Mouse (Mus musculus): ENCODE measurements around the gene Olfr533. TPM values are rescaled to one million over a fixed set of nuclear protein-coding genes. Genes with fewer than 3 reads are reported as not detected.
"Not testable (repeated sequence)": the region's sequence is repeated elsewhere in the genome, so short reads cannot be mapped to it uniquely, and the experiment has no call there.

Gene Olfr533
- polyA plus RNA-seq (2015; fragmentation: Nextera tagmentation; extraction: Ambion mirVana) = not detected in 2 replicates

DNA sequence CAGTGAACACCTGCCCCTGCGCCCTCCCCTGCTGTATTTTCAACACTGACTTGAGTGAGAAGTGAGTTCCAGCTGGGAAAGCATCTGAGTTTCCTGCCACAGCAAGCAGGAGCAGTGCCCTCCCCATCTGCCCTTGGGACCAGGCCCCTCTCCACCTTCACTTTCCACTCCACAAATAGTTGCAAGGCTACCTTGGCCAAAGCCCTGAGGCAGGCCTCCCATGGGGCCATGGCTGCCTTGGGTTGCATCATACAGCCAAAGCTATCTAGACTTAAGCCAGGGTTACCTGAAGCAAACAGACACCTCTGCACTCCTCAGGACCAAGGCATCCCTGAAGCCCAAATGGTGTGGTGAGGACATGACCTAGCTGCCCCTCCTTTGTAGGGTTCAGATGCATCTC lies at the start of gene Olfr533:
TSS of gene Olfr533 (plus strand) at position 301 of the 400 bp plus-strand sequence.
- not testable (repeated sequence) for H3K9me3 ChIP-seq (replicated peaks; ENCODE audit: control insufficient read depth, low read length); H3K4me1 ChIP-seq (ENCODE audit: control insufficient read depth, insufficient read depth, low read length); H3K4me3 ChIP-seq (replicated peaks; ENCODE audit: low read length); H3K27me3 ChIP-seq (ENCODE audit: control insufficient read depth, insufficient read depth, low read length); H3K4me2 ChIP-seq (ENCODE audit: low read depth, low read length); H3K27ac ChIP-seq (ENCODE audit: low read length); H3K9ac ChIP-seq (ENCODE audit: low read length); ATAC-seq (ENCODE audit: insufficient read depth, low FRiP score); H3K36me3 ChIP-seq (ENCODE audit: control insufficient read depth, insufficient read depth, low read length)
- WGBS = 43% methylated on average over 1 of the region's 1 CpGs

DNA sequence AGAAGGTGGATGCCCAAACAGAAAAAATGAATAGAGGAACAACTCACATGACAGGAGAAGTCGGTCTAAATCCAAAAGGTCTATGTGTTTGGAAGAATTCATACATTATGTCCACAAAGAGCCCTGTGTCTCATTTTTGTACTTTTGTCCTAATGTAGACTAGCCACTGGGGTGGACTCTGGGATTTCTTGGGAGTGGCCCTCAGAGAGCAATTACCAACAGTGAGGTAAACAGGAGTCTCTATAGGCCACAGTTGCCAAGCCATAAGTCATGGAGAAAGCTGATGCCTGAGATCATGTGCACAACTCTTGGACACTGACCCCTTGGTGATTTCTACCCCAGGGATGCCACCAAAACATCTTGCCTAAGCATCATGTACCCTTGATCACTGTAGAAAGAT lies 41.6 kb upstream of the Olfr533 start, which contains the start of gene Olfr532:
TSS of gene Olfr532 (minus strand) at position 101 of the 400 bp plus-strand sequence.
- Histone ChIP-seq H3K27me3 (ENCODE audit: control insufficient read depth, insufficient read depth, low read length) (no peaks in the 10 kb centered on the region), H3K9me3 (replicated peaks; ENCODE audit: control insufficient read depth, low read length) (no peaks in the 10 kb centered on the region), H3K4me3 (replicated peaks; ENCODE audit: low read length) (no peak within 1 kb of the TSS), H3K27ac (ENCODE audit: low read length) (no peak within 1 kb of the TSS), H3K4me1 (ENCODE audit: control insufficient read depth, insufficient read depth, low read length) (no peaks in the 10 kb centered on the region), H3K4me2 (ENCODE audit: low read depth, low read length) (no peak within 1 kb of the TSS), H3K36me3 (ENCODE audit: control insufficient read depth, insufficient read depth, low read length) (no peaks in the 10 kb centered on the region), H3K9ac (ENCODE audit: low read length) (no peak within 1 kb of the TSS)
- 87% methylated on average over 1 of the region's 1 CpGs for WGBS
- ATAC-seq (ENCODE audit: insufficient read depth, low FRiP score) = no peak

DNA sequence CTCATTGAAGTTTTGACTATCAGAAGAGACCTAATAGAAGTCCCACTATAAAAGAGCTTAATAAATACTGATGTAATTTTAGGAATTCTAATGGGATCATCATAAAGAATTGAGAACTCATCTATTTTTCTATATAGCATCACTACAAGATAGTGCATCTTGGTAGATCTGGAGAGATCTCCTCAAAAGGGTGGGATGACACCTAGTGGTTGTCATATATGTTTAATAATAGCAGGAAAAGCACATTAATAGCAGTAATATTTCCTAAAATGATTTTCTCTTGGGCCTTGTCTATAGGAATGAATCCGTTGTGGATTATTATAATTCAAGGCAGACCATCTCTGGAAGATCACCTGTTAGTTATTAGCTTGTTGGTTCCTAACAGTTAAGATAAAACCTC lies 20.0 kb upstream of the Olfr533 start:
- no peaks in the 10 kb centered on the region for H3K36me3 ChIP-seq (ENCODE audit: control insufficient read depth, insufficient read depth, low read length)
- no peak overlapping the region for H3K4me3 ChIP-seq (replicated peaks; ENCODE audit: low read length)
- no peaks in the 10 kb centered on the region for H3K4me1 ChIP-seq (ENCODE audit: control insufficient read depth, insufficient read depth, low read length)
- 74% methylated on average over 1 of the region's 1 CpGs for WGBS
- H3K27ac ChIP-seq (ENCODE audit: low read length) = no peak overlapping the region
- no peaks in the 10 kb centered on the region for H3K9me3 ChIP-seq (replicated peaks; ENCODE audit: control insufficient read depth, low read length)
- no peaks in the 10 kb centered on the region for H3K27me3 ChIP-seq (ENCODE audit: control insufficient read depth, insufficient read depth, low read length)
- no peak overlapping the region for H3K4me2 ChIP-seq (ENCODE audit: low read depth, low read length)
- ATAC-seq (ENCODE audit: insufficient read depth, low FRiP score) = no peak
- H3K9ac ChIP-seq (ENCODE audit: low read length) = no peak overlapping the region

DNA sequence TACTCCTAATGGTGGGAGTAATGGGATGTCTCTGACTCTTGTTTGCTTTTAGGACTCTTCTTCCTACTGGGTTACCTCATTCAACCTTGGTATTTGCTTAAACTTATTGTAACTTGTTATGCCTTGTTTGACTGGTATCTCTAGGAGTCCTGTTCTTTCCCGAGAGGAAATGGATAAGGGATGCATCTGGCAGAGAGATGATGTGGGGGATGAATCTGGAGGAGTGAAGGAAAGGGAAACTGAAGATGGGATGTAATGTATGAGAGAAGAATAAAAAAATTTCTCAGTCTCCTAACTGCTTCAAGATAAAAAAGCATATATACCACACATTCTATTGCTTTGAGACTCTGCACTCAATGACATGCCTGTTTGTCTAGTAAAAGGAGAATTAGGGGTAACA lies 14.7 kb downstream of the Olfr533 start:
- ATAC-seq (ENCODE audit: insufficient read depth, low FRiP score) = no peak
- Histone ChIP-seq H3K27me3 (ENCODE audit: control insufficient read depth, insufficient read depth, low read length) (no peaks in the 10 kb centered on the region), H3K9me3 (replicated peaks; ENCODE audit: control insufficient read depth, low read length) (no peaks in the 10 kb centered on the region), H3K4me3 (replicated peaks; ENCODE audit: low read length) (no peak overlapping the region), H3K4me1 (ENCODE audit: control insufficient read depth, insufficient read depth, low read length) (no peaks in the 10 kb centered on the region), H3K27ac (ENCODE audit: low read length) (no peak overlapping the region), H3K9ac (ENCODE audit: low read length) (no peak overlapping the region), H3K36me3 (ENCODE audit: control insufficient read depth, insufficient read depth, low read length) (no peaks in the 10 kb centered on the region), H3K4me2 (ENCODE audit: low read depth, low read length) (no peak overlapping the region)
- WGBS = 68% methylated on average over 1 of the region's 1 CpGs

GRCm38 (mm10) chr7:140478733-140479132 lies 15.6 kb downstream of the Olfr533 start:
- WGBS = 85% methylated on average over 1 of the region's 1 CpGs
- H3K4me2 ChIP-seq (ENCODE audit: low read depth, low read length) = no peak overlapping the region
- H3K4me1 ChIP-seq (ENCODE audit: control insufficient read depth, insufficient read depth, low read length) = no peaks in the 10 kb centered on the region
- no peak overlapping the region for H3K9ac ChIP-seq (ENCODE audit: low read length)
- H3K27ac ChIP-seq (ENCODE audit: low read length) = no peak overlapping the region
- no peaks in the 10 kb centered on the region for H3K9me3 ChIP-seq (replicated peaks; ENCODE audit: control insufficient read depth, low read length)
- no peak for ATAC-seq (ENCODE audit: insufficient read depth, low FRiP score)
- H3K27me3 ChIP-seq (ENCODE audit: control insufficient read depth, insufficient read depth, low read length) = no peaks in the 10 kb centered on the region
- no peaks in the 10 kb centered on the region for H3K36me3 ChIP-seq (ENCODE audit: control insufficient read depth, insufficient read depth, low read length)
- no peak overlapping the region for H3K4me3 ChIP-seq (replicated peaks; ENCODE audit: low read length)

DNA sequence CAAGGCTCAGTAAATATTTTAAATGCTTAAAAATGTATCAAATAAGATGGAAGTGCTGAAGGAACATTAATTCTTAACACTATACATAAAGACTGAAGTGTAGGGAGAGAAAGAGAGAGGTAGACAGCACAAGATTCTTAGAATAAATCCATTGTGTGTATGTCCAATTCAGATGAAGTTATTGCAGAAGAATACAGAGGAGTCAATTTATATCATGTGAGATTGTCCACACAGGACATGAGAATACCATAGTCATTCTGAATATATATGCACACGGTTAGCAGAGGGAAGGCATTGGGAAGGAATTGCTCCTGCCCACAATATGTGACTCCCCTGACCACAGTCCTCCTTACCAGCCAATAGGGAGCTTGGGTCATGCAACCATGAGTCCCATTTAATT lies 20.7 kb downstream of the Olfr533 start, which contains the start of gene Olfr535:
TSS of gene Olfr535 (plus strand) at position 301 of the 400 bp plus-strand sequence.
- Histone ChIP-seq H3K27ac (ENCODE audit: low read length) (no peak within 1 kb of the TSS), H3K36me3 (ENCODE audit: control insufficient read depth, insufficient read depth, low read length) (no peaks in the 10 kb centered on the region), H3K9ac (ENCODE audit: low read length) (no peak within 1 kb of the TSS), H3K4me1 (ENCODE audit: control insufficient read depth, insufficient read depth, low read length) (no peaks in the 10 kb centered on the region), H3K27me3 (ENCODE audit: control insufficient read depth, insufficient read depth, low read length) (no peaks in the 10 kb centered on the region), H3K4me3 (replicated peaks; ENCODE audit: low read length) (no peak within 1 kb of the TSS), H3K9me3 (replicated peaks; ENCODE audit: control insufficient read depth, low read length) (no peaks in the 10 kb centered on the region), H3K4me2 (ENCODE audit: low read depth, low read length) (no peak within 1 kb of the TSS)
- 83% methylated on average over 1 of the region's 1 CpGs for WGBS
- no peak for ATAC-seq (ENCODE audit: insufficient read depth, low FRiP score)

DNA sequence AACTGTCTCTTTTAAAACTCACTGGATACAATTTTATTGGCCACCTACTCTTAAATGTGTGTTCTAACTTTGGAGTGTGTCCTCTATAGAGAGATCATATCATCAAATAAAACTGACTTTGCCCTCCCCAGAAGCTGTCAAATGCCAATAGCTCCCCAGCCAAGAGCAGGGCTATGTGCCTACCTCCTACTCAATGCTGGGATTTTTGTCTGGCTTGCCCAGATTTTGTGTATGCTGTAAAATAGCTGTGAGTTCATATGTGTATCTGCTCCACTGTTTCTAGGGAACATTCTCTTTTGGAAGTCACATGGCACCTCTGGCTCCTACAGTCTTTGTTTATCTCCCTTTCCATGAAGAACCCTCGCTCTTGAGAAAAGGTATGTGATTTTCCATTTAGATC lies 25.8 kb downstream of the Olfr533 start:
- H3K4me1 ChIP-seq (ENCODE audit: control insufficient read depth, insufficient read depth, low read length) = no peaks in the 10 kb centered on the region
- H3K36me3 ChIP-seq (ENCODE audit: control insufficient read depth, insufficient read depth, low read length) = no peaks in the 10 kb centered on the region
- H3K4me3 ChIP-seq (replicated peaks; ENCODE audit: low read length) = no peak overlapping the region
- H3K27ac ChIP-seq (ENCODE audit: low read length) = no peak overlapping the region
- WGBS = 76% methylated on average over 1 of the region's 1 CpGs
- no peaks in the 10 kb centered on the region for H3K27me3 ChIP-seq (ENCODE audit: control insufficient read depth, insufficient read depth, low read length)
- H3K9ac ChIP-seq (ENCODE audit: low read length) = no peak overlapping the region
- H3K9me3 ChIP-seq (replicated peaks; ENCODE audit: control insufficient read depth, low read length) = no peaks in the 10 kb centered on the region
- no peak for ATAC-seq (ENCODE audit: insufficient read depth, low FRiP score)
- H3K4me2 ChIP-seq (ENCODE audit: low read depth, low read length) = no peak overlapping the region

- no peak overlapping the region for H3K9ac ChIP-seq (ENCODE audit: low read length)
- 26% methylated on average over 2 of the region's 2 CpGs for WGBS
- H3K4me1 ChIP-seq (ENCODE audit: control insufficient read depth, insufficient read depth, low read length) = no peaks in the 10 kb centered on the region
- H3K27ac ChIP-seq (ENCODE audit: low read length) = no peak overlapping the region
- H3K9me3 ChIP-seq (replicated peaks; ENCODE audit: control insufficient read depth, low read length) = no peaks in the 10 kb centered on the region
- no peak overlapping the region for H3K4me2 ChIP-seq (ENCODE audit: low read depth, low read length)
- H3K4me3 ChIP-seq (replicated peaks; ENCODE audit: low read length) = no peak overlapping the region
- H3K36me3 ChIP-seq (ENCODE audit: control insufficient read depth, insufficient read depth, low read length) = no peaks in the 10 kb centered on the region
- H3K27me3 ChIP-seq (ENCODE audit: control insufficient read depth, insufficient read depth, low read length) = no peaks in the 10 kb centered on the region
- ATAC-seq (ENCODE audit: insufficient read depth, low FRiP score) = no peak
Measured at GRCm38 (mm10) chr7:140494231-140494630, 31.1 kb downstream of the Olfr533 start.

DNA sequence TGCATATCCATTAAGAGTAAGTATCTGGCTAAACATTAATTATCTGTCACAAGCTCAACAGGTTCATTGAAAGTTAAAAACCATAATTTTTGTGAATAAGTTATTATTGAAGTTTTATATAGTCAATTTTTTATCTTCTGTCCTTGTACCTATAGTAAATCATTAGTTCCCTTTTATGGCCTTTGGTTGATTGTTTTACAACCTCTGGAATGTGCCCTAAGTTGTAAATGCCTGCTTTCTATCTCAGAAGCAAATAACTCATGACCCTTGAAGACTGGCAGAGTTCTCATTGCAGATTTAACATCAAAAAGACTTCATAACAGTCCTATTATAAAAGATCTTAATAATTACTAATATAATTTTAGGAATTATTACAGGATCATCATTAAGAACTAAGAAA lies 31.5 kb downstream of the Olfr533 start:
- ATAC-seq (ENCODE audit: insufficient read depth, low FRiP score) = no peak
- no peaks in the 10 kb centered on the region for H3K27me3 ChIP-seq (ENCODE audit: control insufficient read depth, insufficient read depth, low read length)
- no peak overlapping the region for H3K4me2 ChIP-seq (ENCODE audit: low read depth, low read length)
- H3K27ac ChIP-seq (ENCODE audit: low read length) = no peak overlapping the region
- H3K9ac ChIP-seq (ENCODE audit: low read length) = no peak overlapping the region
- H3K9me3 ChIP-seq (replicated peaks; ENCODE audit: control insufficient read depth, low read length) = no peaks in the 10 kb centered on the region
- no peaks in the 10 kb centered on the region for H3K36me3 ChIP-seq (ENCODE audit: control insufficient read depth, insufficient read depth, low read length)
- H3K4me3 ChIP-seq (replicated peaks; ENCODE audit: low read length) = no peak overlapping the region
- no peaks in the 10 kb centered on the region for H3K4me1 ChIP-seq (ENCODE audit: control insufficient read depth, insufficient read depth, low read length)
